Mouse (Mus musculus): ENCODE data around the gene Kdm4b. TPM values are rescaled to one million over a fixed set of nuclear protein-coding genes. Genes with fewer than 3 reads are reported as not detected.

Gene Kdm4b
- polyA plus RNA-seq, 1 experiment from 2014 or later, result 28.9 TPM

DNA sequence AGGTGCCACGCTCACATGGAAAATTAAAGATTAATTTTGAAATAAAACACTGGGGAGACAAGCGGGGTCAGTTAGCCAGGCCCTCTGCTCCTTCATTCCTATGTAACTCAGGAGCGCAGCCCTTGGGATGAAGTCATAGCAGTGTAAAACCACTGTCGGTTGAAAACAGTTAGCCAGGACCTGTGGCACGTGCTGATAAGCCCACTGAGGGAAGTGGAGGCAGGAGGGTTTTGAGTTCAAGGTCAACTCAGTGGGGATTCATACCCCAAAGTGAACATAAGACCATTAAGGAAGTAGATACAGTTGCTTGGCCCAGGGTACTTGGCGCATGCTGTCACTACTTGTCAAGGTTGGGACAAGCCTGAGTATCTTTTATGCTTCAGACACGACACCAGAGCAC, 85.6 kb downstream of the Kdm4b start:
- peaks cover 12% of the 10 kb centered on the region; the same call in 1 of the 2 replicates for H3K4me1 ChIP-seq (ENCODE audit: control insufficient read depth, insufficient read depth, low read length)
- H3K27me3 ChIP-seq (ENCODE audit: control insufficient read depth, insufficient read depth, low read length), result no peaks in the 10 kb centered on the region
- WGBS, result 93% methylated on average over 7 of the region's 7 CpGs
- H3K36me3 ChIP-seq (ENCODE audit: control insufficient read depth, insufficient read depth, low read length), result peaks cover 53% of the 10 kb centered on the region
- ATAC-seq (ENCODE audit: insufficient number of reproducible peaks, insufficient read depth, low FRiP score, low read depth), result no peak
- no peak overlapping the region for H3K27ac ChIP-seq (ENCODE audit: low read length)
- H3K4me2 ChIP-seq (replicated peaks; ENCODE audit: low read depth, low read length), result no peak overlapping the region
- no peak overlapping the region for H3K4me3 ChIP-seq (ENCODE audit: low read depth, low read length)
- H3K9me3 ChIP-seq (ENCODE audit: control insufficient read depth, low read depth, low read length), result no peaks in the 10 kb centered on the region
- no peak overlapping the region for H3K9ac ChIP-seq (replicated peaks; ENCODE audit: low read depth, low read length)

- Histone ChIP-seq H3K4me2 (replicated peaks; ENCODE audit: low read depth, low read length) (no peak overlapping the region), H3K9ac (replicated peaks; ENCODE audit: low read depth, low read length) (no peak overlapping the region), H3K27me3 (ENCODE audit: control insufficient read depth, insufficient read depth, low read length) (no peaks in the 10 kb centered on the region), H3K4me3 (ENCODE audit: low read depth, low read length) (no peak overlapping the region), H3K4me1 (ENCODE audit: control insufficient read depth, insufficient read depth, low read length) (peaks cover 3% of the 10 kb centered on the region; the same call in 1 of the 2 replicates), H3K9me3 (ENCODE audit: control insufficient read depth, low read depth, low read length) (no peaks in the 10 kb centered on the region), H3K27ac (ENCODE audit: low read length) (no peak overlapping the region), H3K36me3 (ENCODE audit: control insufficient read depth, insufficient read depth, low read length) (peaks cover 69% of the 10 kb centered on the region)
- ATAC-seq (ENCODE audit: insufficient number of reproducible peaks, insufficient read depth, low FRiP score, low read depth), result no peak
- 85% methylated on average over 13 of the region's 13 CpGs for WGBS
Observed at GRCm38 (mm10) chr17:56413113-56413512, 87.3 kb downstream of the Kdm4b start.

DNA sequence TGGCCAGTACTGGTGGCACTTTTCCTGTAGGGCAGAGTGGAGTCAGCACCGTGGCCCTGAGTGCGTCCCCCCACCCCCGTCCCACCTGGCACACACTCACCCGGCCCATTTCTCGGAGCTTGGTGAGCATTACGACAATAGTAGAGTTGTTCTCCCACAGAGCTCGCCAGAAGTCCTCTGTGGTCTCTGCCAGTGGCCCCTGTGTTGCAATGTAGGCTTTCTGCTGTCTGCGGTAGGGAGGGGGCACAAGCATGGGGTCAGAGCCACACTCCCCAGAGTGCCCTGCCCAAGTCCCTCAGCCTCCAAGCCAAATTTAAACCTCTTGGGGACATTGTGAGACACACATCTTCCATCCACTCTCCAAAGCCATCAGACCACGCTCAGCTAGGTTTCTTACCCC, 88.9 kb downstream of the Kdm4b start:
- H3K4me1 ChIP-seq (ENCODE audit: control insufficient read depth, insufficient read depth, low read length), result no peaks in the 10 kb centered on the region; the same call in 1 of the 2 replicates

GRCm38 (mm10) chr17:56418304-56418703, 92.4 kb downstream of the Kdm4b start:
- Histone ChIP-seq H3K27me3 (ENCODE audit: control insufficient read depth, insufficient read depth, low read length) (no peaks in the 10 kb centered on the region), H3K9ac (replicated peaks; ENCODE audit: low read depth, low read length) (no peak overlapping the region), H3K4me3 (ENCODE audit: low read depth, low read length) (no peak overlapping the region), H3K27ac (ENCODE audit: low read length) (no peak overlapping the region), H3K4me1 (ENCODE audit: control insufficient read depth, insufficient read depth, low read length) (no peaks in the 10 kb centered on the region), H3K9me3 (ENCODE audit: control insufficient read depth, low read depth, low read length) (no peaks in the 10 kb centered on the region), H3K4me2 (replicated peaks; ENCODE audit: low read depth, low read length) (no peak overlapping the region), H3K36me3 (ENCODE audit: control insufficient read depth, insufficient read depth, low read length) (peaks cover 94% of the 10 kb centered on the region)
- WGBS, result 77% methylated on average over 12 of the region's 12 CpGs
- ATAC-seq (ENCODE audit: insufficient number of reproducible peaks, insufficient read depth, low FRiP score, low read depth), result no peak

More for the DNA sequence above, 88.9 kb downstream of the Kdm4b start:
- no peak for ATAC-seq (ENCODE audit: insufficient number of reproducible peaks, insufficient read depth, low FRiP score, low read depth)
- Histone ChIP-seq H3K27ac (ENCODE audit: low read length) (no peak overlapping the region), H3K36me3 (ENCODE audit: control insufficient read depth, insufficient read depth, low read length) (peaks cover 85% of the 10 kb centered on the region), H3K4me3 (ENCODE audit: low read depth, low read length) (no peak overlapping the region), H3K27me3 (ENCODE audit: control insufficient read depth, insufficient read depth, low read length) (no peaks in the 10 kb centered on the region), H3K4me2 (replicated peaks; ENCODE audit: low read depth, low read length) (no peak overlapping the region), H3K9me3 (ENCODE audit: control insufficient read depth, low read depth, low read length) (no peaks in the 10 kb centered on the region), H3K9ac (replicated peaks; ENCODE audit: low read depth, low read length) (no peak overlapping the region)
- WGBS, result 93% methylated on average over 9 of the region's 9 CpGs

GRCm38 (mm10) chr17:56420022-56420421, 94.2 kb downstream of the Kdm4b start:
- Histone ChIP-seq H3K27ac (ENCODE audit: low read length) (no peak overlapping the region), H3K4me2 (replicated peaks; ENCODE audit: low read depth, low read length) (no peak overlapping the region), H3K9ac (replicated peaks; ENCODE audit: low read depth, low read length) (no peak overlapping the region), H3K4me1 (ENCODE audit: control insufficient read depth, insufficient read depth, low read length) (no peaks in the 10 kb centered on the region), H3K4me3 (ENCODE audit: low read depth, low read length) (no peak overlapping the region), H3K9me3 (ENCODE audit: control insufficient read depth, low read depth, low read length) (no peaks in the 10 kb centered on the region), H3K36me3 (ENCODE audit: control insufficient read depth, insufficient read depth, low read length) (peaks cover 87% of the 10 kb centered on the region), H3K27me3 (ENCODE audit: control insufficient read depth, insufficient read depth, low read length) (no peaks in the 10 kb centered on the region)
- WGBS, result 95% methylated on average over 2 of the region's 2 CpGs
- no peak for ATAC-seq (ENCODE audit: insufficient number of reproducible peaks, insufficient read depth, low FRiP score, low read depth)

GRCm38 (mm10) chr17:56424726-56425583, 99.1 kb downstream of the Kdm4b start:
- Histone ChIP-seq H3K4me2 (replicated peaks; ENCODE audit: low read depth, low read length) (peak overlapping the region; percentile 59), H3K4me1 (ENCODE audit: control insufficient read depth, insufficient read depth, low read length) (0 out of 2 replicates have a peak, but pooled peaks cover 8% of the 10 kb centered on the region), H3K9ac (replicated peaks; ENCODE audit: low read depth, low read length) (peak overlapping the region; percentile 30; the same call in 1 of the 2 replicates), H3K27ac (ENCODE audit: low read length) (peak overlapping the region; percentile 66; the same call in 1 of the 2 replicates), H3K36me3 (ENCODE audit: control insufficient read depth, insufficient read depth, low read length) (peaks cover 66% of the 10 kb centered on the region), H3K9me3 (ENCODE audit: control insufficient read depth, low read depth, low read length) (no peaks in the 10 kb centered on the region), H3K4me3 (ENCODE audit: low read depth, low read length) (peak overlapping the region; percentile 40), H3K27me3 (ENCODE audit: control insufficient read depth, insufficient read depth, low read length) (no peaks in the 10 kb centered on the region)
- ATAC-seq (ENCODE audit: insufficient number of reproducible peaks, insufficient read depth, low FRiP score, low read depth), result peak; percentile 81
- WGBS, result 21% methylated on average over 68 of the region's 77 CpGs

DNA sequence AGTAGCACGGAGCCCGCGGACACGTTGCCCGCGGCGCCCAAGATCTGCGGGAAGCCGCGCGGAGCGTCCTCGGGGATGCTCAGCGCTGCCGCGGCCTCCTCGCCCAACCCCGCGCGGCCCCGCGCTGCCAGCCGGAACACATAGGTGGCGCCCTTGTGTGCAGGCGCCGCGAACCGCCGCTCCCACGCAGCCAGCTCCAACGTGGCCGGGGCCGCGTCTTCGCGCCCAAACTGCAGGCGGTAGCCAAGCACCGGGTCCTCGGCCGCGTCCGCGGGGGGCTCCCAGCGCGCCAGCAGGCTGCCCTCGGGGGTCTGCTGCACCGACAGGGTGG, 99.7 kb downstream of the Kdm4b start:
- peaks cover 60% of the 10 kb centered on the region for H3K36me3 ChIP-seq (ENCODE audit: control insufficient read depth, insufficient read depth, low read length)
- 2% methylated on average over 47 of the region's 47 CpGs for WGBS
- peak; percentile 73 for ATAC-seq (ENCODE audit: insufficient number of reproducible peaks, insufficient read depth, low FRiP score, low read depth)

GRCm38 (mm10) chr17:56425941-56426340, 100.1 kb downstream of the Kdm4b start:
- H3K9ac ChIP-seq (replicated peaks; ENCODE audit: low read depth, low read length), result peak overlapping the region; percentile 38; the same call in 1 of the 2 replicates
- no peaks in the 10 kb centered on the region for H3K9me3 ChIP-seq (ENCODE audit: control insufficient read depth, low read depth, low read length)
- peak overlapping the region; percentile 40; the same call in 1 of the 2 replicates for H3K4me3 ChIP-seq (ENCODE audit: low read depth, low read length)
- peak overlapping the region; percentile 66; the same call in 1 of the 2 replicates for H3K27ac ChIP-seq (ENCODE audit: low read length)
- no peaks in the 10 kb centered on the region for H3K27me3 ChIP-seq (ENCODE audit: control insufficient read depth, insufficient read depth, low read length)
- peaks cover 57% of the 10 kb centered on the region for H3K36me3 ChIP-seq (ENCODE audit: control insufficient read depth, insufficient read depth, low read length)
- H3K4me2 ChIP-seq (replicated peaks; ENCODE audit: low read depth, low read length), result peak overlapping the region; percentile 59
- 0 out of 2 replicates have a peak, but pooled peaks cover 8% of the 10 kb centered on the region for H3K4me1 ChIP-seq (ENCODE audit: control insufficient read depth, insufficient read depth, low read length)
- ATAC-seq (ENCODE audit: insufficient number of reproducible peaks, insufficient read depth, low FRiP score, low read depth), result no peak
- 34% methylated on average over 3 of the region's 3 CpGs for WGBS

More for the DNA sequence above, 99.7 kb downstream of the Kdm4b start:
- Histone ChIP-seq H3K27me3 (ENCODE audit: control insufficient read depth, insufficient read depth, low read length) (no peaks in the 10 kb centered on the region), H3K27ac (ENCODE audit: low read length) (peak overlapping the region; percentile 66; the same call in 1 of the 2 replicates), H3K4me1 (ENCODE audit: control insufficient read depth, insufficient read depth, low read length) (0 out of 2 replicates have a peak, but pooled peaks cover 8% of the 10 kb centered on the region), H3K9ac (replicated peaks; ENCODE audit: low read depth, low read length) (peak overlapping the region; percentile 38; the same call in 1 of the 2 replicates), H3K4me3 (ENCODE audit: low read depth, low read length) (peak overlapping the region; percentile 40), H3K4me2 (replicated peaks; ENCODE audit: low read depth, low read length) (peak overlapping the region; percentile 59), H3K9me3 (ENCODE audit: control insufficient read depth, low read depth, low read length) (no peaks in the 10 kb centered on the region)

All from stomach, embryonic 14.5 days (tissue).